Mouse (Mus musculus) G1E (cell line): ENCODE measurements around the gene Srarp. TPM values are rescaled to one million over a fixed set of nuclear protein-coding genes. Genes with fewer than 3 reads are reported as not detected.

Experiments used
- ATAC-seq: 2 replicates; pipeline ENCODE4 v1.8.0; 2016; ENCODE audit warnings: mild to moderate bottlenecking; ENCODE audit not compliant: insufficient number of reproducible peaks, poor library complexity, low FRiP score, severe bottlenecking; ENCODE audit errors: extremely low read depth
- DNase-seq: peaks from one replicate; pipeline ENCODE4 v3.0.0; 2012; ENCODE audit warnings: low spot score
- H3K27me3 ChIP-seq: 2 replicates; pipeline ENCODE4 v1.6.1; 2012; ENCODE audit warnings: mild to moderate bottlenecking, low read length, inconsistent platforms; ENCODE audit not compliant: insufficient read depth
- H3K36me3 ChIP-seq: replicated peaks from 2 replicates; pipeline ENCODE3; 2012; ENCODE audit warnings: mild to moderate bottlenecking, inconsistent platforms
- H3K4me1 ChIP-seq: 2 replicates; pipeline ENCODE4 v1.6.1; 2012; ENCODE audit warnings: low read depth, low read length, inconsistent platforms, mixed read lengths; ENCODE audit not compliant: insufficient read depth
- H3K4me3 ChIP-seq: 2 replicates; pipeline ENCODE4 v1.5.1; 2012; ENCODE audit warnings: low read depth, mild to moderate bottlenecking, inconsistent platforms, low read length, moderate library complexity, mixed read lengths
- H3K9me3 ChIP-seq: replicated peaks from 2 replicates; pipeline ENCODE4 v1.6.1; 2012; ENCODE audit warnings: inconsistent platforms
- CTCF ChIP-seq: IDR thresholded peaks from 2 replicates; pipeline ENCODE4 v1.5.1; 2012; ENCODE audit warnings: low read depth, low read length, inconsistent platforms, mixed read lengths
- GATA1 ChIP-seq: IDR thresholded peaks from 2 replicates; pipeline ENCODE4 v1.6.1; 2012; ENCODE audit warnings: borderline replicate concordance, low read length, inconsistent platforms, mixed read lengths
- GATA2 ChIP-seq: IDR thresholded peaks from 2 replicates; pipeline ENCODE4 v1.6.1; 2012; ENCODE audit warnings: low read depth, low read length, inconsistent platforms, borderline replicate concordance
- POLR2AphosphoS5 ChIP-seq: IDR thresholded peaks from 2 replicates; pipeline ENCODE4 v1.6.1; 2012; ENCODE audit warnings: low read depth, low read length, inconsistent platforms; ENCODE audit not compliant: insufficient replicate concordance
- TAL1 ChIP-seq: conservative IDR thresholded peaks from 2 replicates; pipeline ENCODE4 v1.6.1; 2012; ENCODE audit warnings: low read depth, low read length, inconsistent platforms, mixed read lengths
- polyA plus RNA-seq: library from polyadenylated mRNA; stranded (reverse); fragments of >175 nt; gene quantifications from 2 replicates; pipeline ENCODE4 v1.2.3, GENCODE M21; 2012
- total RNA-seq, 2 experiments: library from RNA; stranded (forward) in 1 of 2; stranded (reverse) in 1 of 2; fragments of 200-1000 nt in 1 of 2; fragments of >200 nt in 1 of 2; fragmentation: Nextera tagmentation in 1 of 2; gene quantifications; 2 replicates each; pipeline ENCODE4 v1.2.3; 2014 to 2017

Gene Srarp
- total and polyA plus RNA-seq, 3 experiments, result not detected

GRCm38 (mm10) chr4:141398545-141398944 lies 37.4 kb downstream of the Srarp start, which contains the start of gene Clcnka:
TSS of gene Clcnka (minus strand) at chr4:141398724.
- Histone ChIP-seq H3K4me1 (no peaks in the 10 kb centered on the region), H3K27me3 (peaks cover 21% of the 10 kb centered on the region; the same call in 1 of the 2 replicates), H3K4me3 (no peak within 1 kb of the TSS), H3K9me3 (no peaks in the 10 kb centered on the region), H3K36me3 (no peaks in the 10 kb centered on the region)
- TF ChIP-seq POLR2AphosphoS5, result no peak
- no peak for TF ChIP-seq CTCF
- TF ChIP-seq GATA1, result no peak
- TF ChIP-seq TAL1, result no peak
- no peak for TF ChIP-seq GATA2
- DNase-seq, result no peak
- ATAC-seq, result no peak

- ATAC-seq (no peak), DNase-seq (no peak)
- Histone ChIP-seq H3K9me3 (no peaks in the 10 kb centered on the region), H3K4me3 (no peak overlapping the region), H3K27me3 (peaks cover 18% of the 10 kb centered on the region; the same call in 1 of the 2 replicates), H3K4me1 (no peaks in the 10 kb centered on the region), H3K36me3 (no peaks in the 10 kb centered on the region)
- no peak for TF ChIP-seq POLR2AphosphoS5
- TF ChIP-seq GATA2, result no peak
- no peak for TF ChIP-seq CTCF
- no peak for TF ChIP-seq GATA1
- no peak for TF ChIP-seq TAL1
Measured at GRCm38 (mm10) chr4:141397861-141398260, 38.0 kb downstream of the Srarp start.

- H3K27me3 ChIP-seq, result peaks cover 30% of the 10 kb centered on the region; the same call in 1 of the 2 replicates
- H3K4me3 ChIP-seq, result no peak overlapping the region
- ATAC-seq (no peak), DNase-seq (no peak)
- H3K36me3 ChIP-seq, result no peaks in the 10 kb centered on the region
- no peaks in the 10 kb centered on the region for H3K9me3 ChIP-seq
- H3K4me1 ChIP-seq, result no peaks in the 10 kb centered on the region
- no peak for TF ChIP-seq TAL1
- no peak for TF ChIP-seq GATA2
Measured at GRCm38 (mm10) chr4:141394751-141395150, 41.2 kb downstream of the Srarp start.

- no peaks in the 10 kb centered on the region for H3K4me1 ChIP-seq
- no peak overlapping the region for H3K4me3 ChIP-seq
- H3K9me3 ChIP-seq, result no peaks in the 10 kb centered on the region
- ATAC-seq (no peak), DNase-seq (no peak)
- H3K27me3 ChIP-seq, result peaks cover 17% of the 10 kb centered on the region; the same call in 1 of the 2 replicates
- no peaks in the 10 kb centered on the region for H3K36me3 ChIP-seq
- TF ChIP-seq POLR2AphosphoS5 (no peak), GATA2 (no peak), GATA1 (no peak), CTCF (no peak), TAL1 (no peak)
Measured at GRCm38 (mm10) chr4:141391293-141391692, 44.6 kb downstream of the Srarp start.

GRCm38 (mm10) chr4:141389366-141390150 lies 46.3 kb downstream of the Srarp start:
- no peaks in the 10 kb centered on the region for H3K9me3 ChIP-seq
- H3K36me3 ChIP-seq, result no peaks in the 10 kb centered on the region
- no peak overlapping the region for H3K4me3 ChIP-seq
- TF ChIP-seq GATA1, result no peak
- no peak for TF ChIP-seq GATA2
- TF ChIP-seq POLR2AphosphoS5, result no peak
- TF ChIP-seq TAL1, result no peak
- no peak for TF ChIP-seq CTCF
- no peak for DNase-seq
- peaks cover 17% of the 10 kb centered on the region; the same call in 1 of the 2 replicates for H3K27me3 ChIP-seq
- no peaks in the 10 kb centered on the region; the same call in 1 of the 2 replicates for H3K4me1 ChIP-seq
- no peak for ATAC-seq

GRCm38 (mm10) chr4:141387933-141388332 lies 48.0 kb downstream of the Srarp start:
- TF ChIP-seq GATA2 (no peak), CTCF (no peak), TAL1 (no peak), GATA1 (no peak), POLR2AphosphoS5 (no peak)
- DNase-seq (no peak), ATAC-seq (no peak)
- H3K36me3 ChIP-seq, result no peaks in the 10 kb centered on the region
- no peaks in the 10 kb centered on the region for H3K9me3 ChIP-seq
- no peak overlapping the region for H3K4me3 ChIP-seq
- no peaks in the 10 kb centered on the region; the same call in 1 of the 2 replicates for H3K4me1 ChIP-seq
- peaks cover 24% of the 10 kb centered on the region; the same call in 1 of the 2 replicates for H3K27me3 ChIP-seq
